Mouse (Mus musculus): ENCODE measurements around the gene Abcc12.

DNA sequence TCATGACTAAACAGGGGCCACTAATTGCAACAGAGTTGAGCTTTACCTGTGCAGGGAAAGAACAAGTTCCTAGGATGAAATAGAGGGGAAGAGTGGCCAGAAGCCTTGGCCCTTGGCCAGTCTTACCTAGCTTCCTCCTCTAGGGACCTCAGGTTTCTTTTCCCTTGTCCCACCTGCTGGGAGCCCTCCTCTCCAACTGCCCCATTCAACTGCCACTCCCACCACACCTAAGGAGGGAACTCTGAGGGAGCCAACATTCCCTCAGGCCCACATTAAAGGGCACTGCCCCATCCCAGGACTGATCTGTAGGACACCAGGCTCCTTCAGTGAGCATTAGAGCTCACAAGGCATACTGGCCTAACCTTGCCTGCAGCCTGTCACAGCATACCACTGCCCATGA lies at the start of gene Abcc12:
- TF ChIP-seq CTCF (conservative IDR thresholded peaks at IDR 0.05 in 1 of 2, IDR thresholded peaks at IDR 0.05 in 1 of 2; ENCODE audit: low read depth in 2 of 2, low read length in 2 of 2) (no peak), USF1 (IDR thresholded peaks at IDR 0.05; ENCODE audit: low read depth, low read length) (no peak), SMC3 (IDR thresholded peaks at IDR 0.05; ENCODE audit: low read depth, low read length) (no peak), POLR2AphosphoS2 (IDR thresholded peaks at IDR 0.05; ENCODE audit: low read depth, low read length) (no peak), MAX (IDR thresholded peaks at IDR 0.05; ENCODE audit: low read length) (no peak), KAT2A (IDR thresholded peaks at IDR 0.05; ENCODE audit: insufficient replicate concordance, low read length) (no peak), HCFC1 (IDR thresholded peaks at IDR 0.05; ENCODE audit: low read depth, low read length) (no peak), ZMIZ1 (IDR thresholded peaks at IDR 0.05; ENCODE audit: low read depth, low read length) (no peak)
